Mouse (Mus musculus) heart, adult 18-20 months (tissue): Measurements from ENCODE around the gene Ppfia4. TPM values are rescaled to one million over a fixed set of nuclear protein-coding genes. Genes with fewer than 3 reads are reported as not detected.

Experiments used
- DNase-seq, 2 experiments: peaks; one replicate each; pipeline ENCODE4 v3.0.0; 2021 to 2022; ENCODE audit warnings: mixed read lengths in 1 of 2
- long read RNA-seq, 2 experiments: library from polyadenylated mRNA; stranded (forward); transcript quantifications; one replicate each; pipeline ENCODE4 v2.0.0; 2021
- total RNA-seq, 2 experiments: library from RNA; stranded (reverse); gene quantifications; 2 replicates each; pipeline ENCODE4 v1.2.3; 2021

The Ppfia4 gene
- total RNA-seq = 1 to 10 TPM; 1.1 to 1.5 TPM
- long read RNA-seq, experiment 1, partial matches to known transcripts = 1 of 1 reads
- long read RNA-seq, experiment 1, other reads (novel, unspliced or antisense) = 0 of 1 reads
- long read RNA-seq, experiment 2, partial matches to known transcripts = 1 of 2 reads
- long read RNA-seq, experiment 2, other reads (novel, unspliced or antisense) = 1 of 2 reads

- DNase-seq = peak; percentile 51 to 55
Measured at GRCm38 (mm10) chr1:134332770-134333271, at the start of gene Ppfia4. TSS of gene Ppfia4 (minus strand) at chr1:134332928.

DNA sequence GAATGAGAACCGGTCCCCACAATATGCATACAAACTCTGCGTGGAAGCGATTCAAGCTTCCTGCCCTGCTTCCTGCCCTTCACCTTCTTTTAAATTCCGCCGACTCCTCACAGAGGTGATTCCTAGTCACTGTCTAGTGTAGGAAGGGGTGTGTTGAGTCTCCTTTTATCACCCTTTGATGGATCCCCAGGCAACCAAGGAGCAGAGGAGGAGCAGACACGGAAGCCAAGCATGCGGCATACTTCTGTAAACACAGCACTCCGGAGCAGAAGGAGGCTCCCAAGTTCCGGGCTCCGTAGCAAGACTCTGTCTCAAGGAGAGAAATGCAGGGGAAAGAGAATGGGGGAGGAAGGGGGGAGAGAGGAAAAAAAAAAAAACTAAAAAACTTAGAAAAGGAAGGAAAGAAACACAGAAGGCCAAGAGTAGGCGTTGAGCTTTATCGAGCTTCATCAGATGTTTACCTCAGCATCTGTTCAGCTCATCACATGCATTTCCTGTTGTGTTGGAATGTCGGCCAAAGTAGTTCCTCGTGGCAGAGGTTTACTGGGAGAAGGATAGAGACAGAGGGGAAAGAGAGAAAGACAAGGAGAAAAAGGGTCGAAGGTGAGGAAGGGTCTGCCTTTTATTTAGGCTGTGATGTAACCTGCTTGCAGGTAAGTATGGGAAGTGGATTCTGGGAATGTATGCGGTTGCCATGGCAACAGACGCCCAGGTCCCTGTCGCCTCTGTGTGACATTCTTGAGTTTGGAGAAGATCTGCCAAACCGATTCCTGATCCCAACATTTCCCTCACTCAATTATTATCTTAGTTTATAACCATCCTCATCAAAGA is 49.3 kb upstream of the Ppfia4 start:
- peak; percentile 39 to 57 for DNase-seq

- no peak for DNase-seq
Measured at GRCm38 (mm10) chr1:134381051-134381450, 48.3 kb upstream of the Ppfia4 start.

- DNase-seq = no peak
Measured at GRCm38 (mm10) chr1:134374124-134374523, 41.4 kb upstream of the Ppfia4 start.

DNA sequence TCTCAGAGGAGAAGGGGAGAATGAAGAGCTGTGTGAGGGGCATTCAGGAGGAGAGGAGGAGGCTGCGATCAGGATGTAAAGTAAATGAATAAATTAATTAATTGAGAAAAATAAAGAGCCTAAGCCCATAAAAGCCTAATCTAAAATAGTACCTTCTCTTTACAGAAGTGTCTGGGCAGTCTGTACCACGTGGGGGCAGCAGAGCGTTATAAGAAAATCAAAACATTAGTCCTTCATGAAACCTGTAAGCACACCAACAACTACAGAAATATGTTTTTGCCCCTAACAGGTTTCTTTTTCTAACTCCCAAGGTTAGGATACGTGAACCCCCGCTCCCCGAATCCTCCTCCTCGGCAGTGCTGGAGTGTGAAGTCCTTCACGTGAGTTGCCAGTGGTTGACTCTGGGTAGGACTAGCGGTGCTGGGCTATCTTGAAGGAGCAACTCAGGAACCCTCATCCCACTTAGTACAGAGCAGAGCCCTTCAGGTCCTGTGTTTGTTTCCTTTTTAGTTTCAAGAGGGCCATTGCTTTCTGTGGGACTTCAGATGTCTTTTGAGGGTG is 36.1 kb upstream of the Ppfia4 start:
- DNase-seq = peak; percentile 46 to 84

- no peak for DNase-seq
Measured at GRCm38 (mm10) chr1:134365491-134365890, 32.8 kb upstream of the Ppfia4 start.

GRCm38 (mm10) chr1:134363194-134363593 is 30.5 kb upstream of the Ppfia4 start:
- DNase-seq = no peak

DNA sequence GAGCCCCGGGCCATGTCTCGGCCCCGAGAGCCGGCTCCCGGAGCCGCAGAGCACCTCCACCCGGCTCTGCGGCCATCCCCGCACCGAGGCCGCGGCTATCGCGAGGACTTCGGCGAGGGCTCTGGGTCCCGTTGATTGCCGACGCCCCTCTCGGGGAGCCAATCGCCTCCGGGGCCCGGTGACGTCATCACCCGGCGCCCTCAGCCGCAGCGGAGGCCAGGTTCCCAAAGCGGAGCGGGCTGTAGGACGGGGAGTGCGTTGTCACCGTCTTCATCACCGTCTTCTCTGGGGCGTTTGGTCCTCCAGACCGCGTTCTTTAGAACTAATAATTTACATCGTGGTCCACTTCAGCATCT is 29.1 kb upstream of the Ppfia4 start, which contains the start of gene Tmem183a:
Gene Tmem183a, minus strand, starts transcription at position 123 of the 356 bp plus-strand sequence.
- DNase-seq = peak; percentile 96 to 98

GRCm38 (mm10) chr1:134361195-134361856 is 28.6 kb upstream of the Ppfia4 start:
- no peak for DNase-seq

GRCm38 (mm10) chr1:134360656-134361055 is 27.9 kb upstream of the Ppfia4 start:
- no peak for DNase-seq

- no peak for DNase-seq
Measured at GRCm38 (mm10) chr1:134357461-134357860, 24.7 kb upstream of the Ppfia4 start.

GRCm38 (mm10) chr1:134353326-134353725 is 20.6 kb upstream of the Ppfia4 start:
- DNase-seq = no peak

DNA sequence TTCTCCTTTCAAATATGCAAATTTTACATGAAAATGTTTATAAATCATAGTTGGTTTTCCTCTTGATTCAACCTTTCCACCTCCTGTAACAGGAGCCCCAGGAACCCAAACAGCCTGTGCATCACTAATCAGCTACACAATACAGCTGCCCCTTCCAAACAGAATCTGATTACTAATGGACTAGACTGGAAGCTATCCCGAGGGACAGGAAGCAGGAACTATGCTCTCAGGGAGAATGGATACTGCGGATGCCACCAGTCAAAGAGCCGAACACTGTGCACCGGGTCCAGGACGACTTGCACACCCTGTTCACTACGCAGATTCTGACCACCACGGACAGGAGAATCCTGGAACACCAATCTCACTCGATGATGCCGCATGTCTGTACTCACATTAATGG is 15.1 kb upstream of the Ppfia4 start:
- DNase-seq = no peak

GRCm38 (mm10) chr1:134345075-134345474 is 12.3 kb upstream of the Ppfia4 start:
- DNase-seq = no peak

DNA sequence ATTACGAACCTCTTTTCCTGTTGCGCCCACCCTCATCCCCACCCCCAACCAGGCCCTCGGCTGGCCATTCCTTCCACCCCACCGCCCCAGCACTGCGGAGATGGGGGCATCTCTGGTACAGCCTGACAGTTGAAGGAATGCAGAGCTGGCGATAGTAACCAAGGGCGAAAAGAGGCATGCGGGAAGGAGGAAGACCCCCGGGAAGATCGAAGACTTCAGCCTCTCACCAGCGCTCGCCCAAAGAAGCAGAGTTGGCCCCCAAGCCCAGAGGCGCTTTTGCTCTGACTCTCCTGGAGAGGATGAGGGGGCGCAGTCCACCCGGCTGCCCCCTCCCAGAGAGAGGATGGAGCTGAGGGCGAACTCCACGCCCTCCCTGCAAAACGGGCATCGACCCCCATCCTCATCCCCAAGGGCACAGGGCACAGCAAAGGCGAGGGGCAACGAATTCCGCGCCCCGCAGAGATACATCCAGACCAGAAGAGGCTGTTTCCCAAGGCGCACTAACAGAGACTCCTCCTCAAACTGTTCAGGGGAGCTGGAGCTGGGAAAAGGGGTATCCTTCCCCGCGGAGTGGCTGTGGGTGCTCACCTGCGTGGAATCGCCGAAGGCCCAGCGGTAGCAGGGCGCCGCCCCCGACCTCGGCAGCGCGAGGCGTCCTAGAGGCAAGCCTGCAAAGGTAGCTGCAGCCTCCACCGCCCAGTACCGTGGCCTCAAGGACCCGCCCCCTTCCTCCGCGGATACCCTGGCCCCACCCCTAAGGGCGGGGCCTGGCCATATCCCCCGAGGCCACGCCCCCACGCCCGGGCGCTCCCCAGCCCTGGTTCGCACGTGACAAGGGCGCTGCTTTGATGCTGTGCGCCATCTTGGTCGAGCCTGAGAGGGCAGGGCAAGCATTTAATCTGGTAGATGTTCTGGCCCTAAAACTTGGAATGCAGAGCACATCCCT is 11.6 kb upstream of the Ppfia4 start:
- DNase-seq = peak; percentile 27 to 36

DNA sequence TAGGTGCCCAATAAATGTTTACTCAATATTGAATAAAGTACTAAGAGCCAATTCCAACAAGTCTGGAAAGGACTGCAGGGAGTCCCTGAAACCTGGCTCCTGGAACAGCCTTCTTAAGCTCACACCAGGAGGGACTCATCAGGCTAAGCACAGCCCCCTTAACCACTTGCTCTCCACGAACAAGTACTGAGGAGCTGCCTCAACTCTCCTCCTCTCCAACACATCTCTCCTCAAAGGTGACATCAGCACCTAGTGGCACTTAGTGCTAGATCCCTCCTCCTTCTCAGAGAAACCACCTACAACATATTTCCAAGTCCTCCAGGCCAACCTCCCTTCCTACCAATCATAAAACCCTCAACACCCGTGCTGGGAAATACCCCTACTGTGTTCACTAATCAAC is 10.8 kb upstream of the Ppfia4 start:
- DNase-seq = no peak

DNA sequence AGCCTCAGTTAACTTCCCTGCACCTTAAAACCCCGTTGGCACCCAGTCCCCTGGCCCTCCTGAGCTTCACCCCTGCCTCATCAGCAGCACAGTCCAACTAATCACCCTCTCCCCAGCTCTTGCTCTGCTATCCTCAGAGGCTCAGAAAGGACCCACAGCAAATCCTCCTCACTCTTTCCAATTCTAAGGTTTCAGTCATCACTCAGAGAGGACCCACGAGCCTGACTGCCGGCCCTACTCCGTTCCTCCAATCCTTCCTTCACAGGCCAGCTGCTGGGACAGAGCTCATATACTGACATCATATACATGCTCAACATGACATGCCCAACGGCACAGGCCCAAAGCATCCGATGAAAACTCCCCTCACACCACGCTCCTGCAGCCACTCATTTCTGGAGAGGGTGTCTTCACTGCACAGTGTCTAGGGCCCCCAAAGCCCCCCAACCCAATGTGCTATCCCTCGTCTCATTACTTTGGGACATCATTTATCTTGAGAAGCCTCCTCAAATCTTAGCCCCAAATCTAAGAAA is 10.1 kb upstream of the Ppfia4 start:
- no peak for DNase-seq

- peak; percentile 32 to 43 for DNase-seq
Measured at GRCm38 (mm10) chr1:134342278-134342664, 9.5 kb upstream of the Ppfia4 start.

DNA sequence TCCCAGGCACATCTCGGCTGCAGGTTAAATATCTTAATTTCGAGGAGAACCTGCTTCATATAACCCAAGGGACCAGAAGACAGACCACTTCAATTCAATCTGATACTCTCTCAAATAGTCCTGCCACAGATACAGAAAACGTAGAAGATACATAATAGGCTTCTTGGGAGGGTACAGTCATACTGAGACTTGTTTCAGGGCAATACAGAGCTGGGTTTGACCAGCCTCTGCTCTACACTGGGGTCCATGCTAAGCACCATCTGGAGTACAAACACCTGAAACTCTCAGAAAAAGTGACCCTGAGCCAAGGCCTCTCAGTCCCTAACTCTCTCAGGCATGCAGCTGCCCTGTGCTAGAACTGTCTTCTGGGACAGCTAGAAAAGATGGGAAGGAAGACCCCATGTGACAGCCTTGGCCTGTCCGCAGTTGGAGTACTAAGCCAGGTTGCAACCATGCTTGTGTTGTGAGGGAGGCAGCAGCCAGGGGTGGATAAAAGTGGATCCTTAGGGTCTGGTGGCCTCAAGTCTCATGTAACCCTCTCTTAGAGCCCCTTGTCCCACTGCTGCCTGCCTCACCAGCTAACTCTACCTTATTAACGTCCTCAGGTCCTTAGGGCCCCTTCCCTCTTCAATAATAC is 9.0 kb upstream of the Ppfia4 start:
- no peak for DNase-seq

DNA sequence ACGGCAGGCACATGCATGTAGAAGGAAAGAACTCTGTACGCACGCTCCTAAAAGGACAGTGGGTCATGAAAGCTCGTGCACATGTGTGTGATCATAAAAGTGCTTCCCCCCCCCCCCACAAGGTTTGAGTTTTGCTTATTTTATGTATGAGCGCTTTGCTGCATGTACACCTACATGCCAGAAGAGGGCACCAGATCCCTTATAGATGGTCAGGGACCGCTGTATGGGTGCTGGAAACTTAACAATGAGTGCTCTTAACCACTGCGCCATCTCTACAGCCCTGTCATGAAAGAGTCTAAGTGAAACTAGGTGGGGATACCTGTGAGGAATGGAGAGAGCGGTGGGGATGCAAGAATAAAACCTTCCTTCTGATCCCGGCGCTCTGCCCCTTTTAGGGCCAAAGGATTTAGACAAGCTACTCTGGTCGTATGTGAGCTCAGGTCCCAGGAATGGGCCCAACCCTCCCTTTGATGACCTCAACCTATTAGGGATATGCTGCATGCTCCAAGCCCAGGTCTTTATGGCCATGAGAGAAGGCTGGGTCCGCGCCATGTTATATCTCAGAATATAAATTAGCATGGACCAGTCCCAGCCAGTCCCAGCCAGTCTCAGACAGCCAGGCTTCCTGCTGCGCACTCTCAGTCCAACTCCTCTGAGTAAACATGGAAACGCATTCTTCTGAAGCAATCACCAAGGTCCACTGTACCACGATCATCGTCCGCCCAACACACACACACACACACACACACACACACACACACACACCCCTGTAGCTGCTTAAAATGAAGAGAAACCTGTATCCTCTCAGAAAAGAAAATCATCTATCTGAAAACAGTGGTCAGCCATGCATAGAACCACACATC is 7.3 kb upstream of the Ppfia4 start:
- no peak for DNase-seq
